Comparison of ENCODE assay signal across 16 mouse cellular contexts in the genomic region with DNA sequence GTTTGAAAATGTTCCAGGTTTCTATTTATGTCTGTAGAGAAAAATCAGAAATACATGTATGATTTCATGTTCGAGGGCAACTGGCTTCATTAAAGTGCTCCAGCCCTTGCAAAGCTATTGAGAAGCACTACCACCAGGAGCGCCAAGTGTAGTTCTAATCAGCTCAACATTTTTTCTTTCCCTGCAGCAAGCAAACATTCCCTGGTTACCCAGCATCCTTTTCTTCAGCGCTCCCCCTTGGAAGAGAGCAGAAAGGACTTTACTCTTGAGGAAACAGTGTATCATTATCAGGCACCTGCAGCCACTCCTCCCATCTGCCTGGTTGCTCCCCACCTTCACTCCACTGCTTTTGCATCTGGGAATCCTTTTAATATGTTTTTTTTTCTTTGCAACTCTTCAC. TPM values are rescaled to one million over a fixed set of nuclear protein-coding genes. Genes with fewer than 3 reads are reported as not detected.
"Had no signal": no experiment of that assay in that cellular context is flagged by ENCODE, and none has a peak within 500 bp of the region (broad histone marks: within the 10 kb centered on the region; RNA-seq: fewer than 3 reads in every experiment).

No protein-coding gene starts in this region.

- H3K9me3 ChIP-seq: hindbrain, embryonic 15.5 days; kidney, embryonic 15.5 days; limb, embryonic 15.5 days; liver, embryonic 13.5 days; midbrain, embryonic 13.5 days; neural tube, embryonic 15.5 days had no signal

- H3K27ac ChIP-seq: hindbrain, embryonic 15.5 days; kidney, embryonic 15.5 days; left cerebral cortex, adult 2 months; limb, embryonic 15.5 days; liver, embryonic 13.5 days; midbrain, embryonic 13.5 days; neural tube, embryonic 15.5 days had no signal

- ATAC-seq: liver, postnatal 0 days; midbrain, embryonic 13.5 days had no signal

- H3K4me3 ChIP-seq: hindbrain, embryonic 15.5 days; kidney, embryonic 15.5 days; left cerebral cortex, adult 2 months; limb, embryonic 15.5 days; liver, embryonic 13.5 days; midbrain, embryonic 13.5 days; myocyte; neural tube, embryonic 15.5 days had no signal

- H3K27me3 ChIP-seq: hindbrain, embryonic 15.5 days; kidney, embryonic 15.5 days; limb, embryonic 15.5 days; liver, embryonic 13.5 days; midbrain, embryonic 13.5 days; neural tube, embryonic 15.5 days had no signal

- H3K36me3 ChIP-seq: hindbrain, embryonic 15.5 days; kidney, embryonic 15.5 days; limb, embryonic 15.5 days; liver, embryonic 13.5 days; midbrain, embryonic 13.5 days; neural tube, embryonic 15.5 days had no signal

- H3K9ac ChIP-seq: hindbrain, embryonic 15.5 days; kidney, embryonic 15.5 days; limb, embryonic 15.5 days; liver, embryonic 13.5 days; liver, postnatal 0 days; midbrain, embryonic 13.5 days; neural tube, embryonic 15.5 days had no signal

- DNase-seq: kidney, adult 2 months; kidney, postnatal 14 days; liver, embryonic 13.5 days; liver, postnatal 0 days; lung, postnatal 10 days; right cerebral cortex, adult 18-20 months; right cerebral cortex, postnatal 25 days; thymus, adult 2 months; thymus, postnatal 25 days had no signal

- H3K4me1 ChIP-seq: hindbrain, embryonic 15.5 days; kidney, embryonic 15.5 days; limb, embryonic 15.5 days; liver, embryonic 13.5 days; midbrain, embryonic 13.5 days; neural tube, embryonic 15.5 days had no signal

- H3K4me2 ChIP-seq: hindbrain, embryonic 15.5 days; kidney, embryonic 15.5 days; limb, embryonic 15.5 days; liver, embryonic 13.5 days; midbrain, embryonic 13.5 days; neural tube, embryonic 15.5 days had no signal

RNA-seq across cellular contexts. Expression of a gene that starts 45.3 kb away (rescaled TPM):
- polyA plus RNA-seq: midbrain, embryonic 13.5 days had no signal
